Mouse (Mus musculus) spleen, adult 2 months (tissue): ENCODE data around the gene Scarf1.

Experiments used
- CTCF ChIP-seq: fragments of 200-500 bp; IDR thresholded peaks from 2 replicates; pipeline ENCODE4 v1.5.1; 2011; ENCODE audit warnings: mild to moderate bottlenecking, inconsistent platforms; ENCODE audit not compliant: insufficient read depth, insufficient read length, insufficient replicate concordance; ENCODE audit errors: extremely low read depth
- POLR2A ChIP-seq: fragments of 200-500 bp; IDR thresholded peaks from 2 replicates; pipeline ENCODE4 v1.6.1; 2011; ENCODE audit warnings: low read depth, low read length, inconsistent platforms

DNA sequence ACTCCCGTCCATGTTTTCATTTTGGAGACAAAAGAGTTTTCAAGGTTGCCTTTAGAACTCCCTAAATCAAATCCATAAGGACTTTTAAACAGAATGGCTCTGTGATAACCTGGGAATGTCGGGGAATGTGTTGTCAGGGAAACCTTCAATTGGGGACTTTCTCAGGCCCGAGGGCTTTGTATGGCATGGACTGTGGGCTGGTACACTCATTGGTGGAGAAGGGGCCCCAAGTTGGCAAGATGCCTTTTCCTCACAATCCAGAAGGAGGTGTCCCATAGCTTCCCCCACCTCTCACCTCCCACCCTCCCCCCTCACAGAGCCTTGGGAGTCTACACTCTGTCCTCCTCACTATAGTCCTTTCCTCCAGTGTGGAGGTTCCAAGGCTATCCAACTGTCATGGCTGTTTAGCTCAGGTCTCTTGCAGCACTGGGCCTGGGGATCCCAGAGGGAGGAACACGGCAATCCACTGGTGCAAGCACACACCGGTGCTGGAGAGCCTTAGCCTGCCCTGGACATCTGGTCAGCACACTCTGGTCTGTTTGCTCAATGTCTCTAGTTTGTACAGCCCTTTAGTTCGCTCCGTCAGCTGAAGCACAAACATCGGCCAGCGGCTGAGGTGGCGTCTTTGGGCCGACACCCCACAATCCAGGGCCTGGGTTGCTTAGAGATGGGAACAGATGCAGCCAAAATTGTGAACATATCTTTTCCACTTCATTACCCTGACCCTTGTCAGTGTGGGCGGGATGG lies 37.0 kb downstream of the Scarf1 start:
- no peak for TF ChIP-seq CTCF
- no peak for TF ChIP-seq POLR2A
